Mouse (Mus musculus): ENCODE results near the gene Hist1h1b. TPM values are rescaled to one million over a fixed set of nuclear protein-coding genes. Genes with fewer than 3 reads are reported as not detected.
"Not testable (repeated sequence)": the region's sequence is repeated elsewhere in the genome, so short reads cannot be mapped to it uniquely, and the experiment has no call there.

Gene Hist1h1b
- polyA plus RNA-seq, 1 experiment from 2014 or later: 15.4 TPM

GRCm38 (mm10) chr13:21754294-21755001 lies 26.0 kb downstream of the Hist1h1b start:
- not testable (repeated sequence) for ATAC-seq (ENCODE audit: insufficient read depth, low FRiP score, low TSS enrichment); H3K9me3 ChIP-seq (ENCODE audit: control insufficient read depth, low read length); H3K4me1 ChIP-seq (ENCODE audit: control insufficient read depth, insufficient read depth, low read length); H3K36me3 ChIP-seq (ENCODE audit: control insufficient read depth, insufficient read depth, low read length); H3K27me3 ChIP-seq (ENCODE audit: control insufficient read depth, insufficient read depth, low read length)
- peak; percentile 46 for DNase-seq (ENCODE audit: low spot score)
- H3K4me3 ChIP-seq (ENCODE audit: low read depth, low read length): peak overlapping the region; percentile 38
- H3K4me2 ChIP-seq (ENCODE audit: low read depth): peak overlapping the region; percentile 70
- H3K27ac ChIP-seq (ENCODE audit: low read depth, low read length): peak overlapping the region; percentile 76
- WGBS: 2% methylated on average over 23 of the region's 26 CpGs
- peak overlapping the region; percentile 26 for H3K9ac ChIP-seq (ENCODE audit: low read length)

DNA sequence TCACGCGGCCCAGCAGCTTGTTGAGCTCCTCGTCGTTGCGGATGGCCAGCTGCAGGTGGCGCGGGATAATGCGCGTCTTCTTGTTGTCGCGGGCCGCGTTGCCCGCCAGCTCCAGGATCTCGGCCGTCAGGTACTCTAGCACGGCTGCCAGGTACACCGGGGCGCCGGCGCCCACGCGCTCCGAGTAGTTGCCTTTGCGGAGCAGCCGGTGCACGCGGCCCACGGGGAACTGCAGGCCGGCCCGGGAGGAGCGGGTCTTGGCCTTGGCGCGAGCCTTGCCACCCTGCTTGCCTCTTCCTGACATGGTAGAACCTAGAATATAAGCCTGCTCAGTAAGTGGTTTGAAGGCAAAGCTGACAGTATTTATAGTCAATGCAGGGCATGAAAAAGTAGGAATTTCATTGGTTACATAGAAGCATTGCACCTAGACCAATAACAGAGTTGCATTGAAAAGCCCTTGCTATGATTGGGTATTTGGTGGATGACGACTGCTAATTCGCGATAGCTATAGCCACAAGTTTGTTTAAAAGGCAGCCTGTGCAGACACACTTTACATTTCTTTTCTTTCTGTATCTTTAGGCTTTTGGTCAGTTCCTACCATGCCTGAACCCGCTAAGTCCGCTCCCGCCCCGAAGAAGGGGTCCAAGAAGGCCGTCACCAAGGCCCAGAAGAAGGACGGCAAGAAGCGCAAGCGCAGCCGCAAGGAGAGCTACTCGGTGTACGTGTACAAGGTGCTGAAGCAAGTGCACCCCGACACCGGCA lies 26.7 kb downstream of the Hist1h1b start, which contains the start of the genes Hist1h2ak and Hist1h2bn:
Hist1h2ak (minus strand) TSS at position 304 of the 762 bp plus-strand sequence.
Hist1h2bn (plus strand) TSS at position 600 of the 762 bp plus-strand sequence.
- not testable (repeated sequence) for H3K36me3 ChIP-seq (ENCODE audit: control insufficient read depth, insufficient read depth, low read length); H3K9me3 ChIP-seq (ENCODE audit: control insufficient read depth, low read length); H3K27me3 ChIP-seq (ENCODE audit: control insufficient read depth, insufficient read depth, low read length); H3K4me1 ChIP-seq (ENCODE audit: control insufficient read depth, insufficient read depth, low read length)
- Histone ChIP-seq H3K27ac (ENCODE audit: low read depth, low read length) (peak within 1 kb of the TSS; percentile 87), H3K9ac (ENCODE audit: low read length) (peak within 1 kb of the TSS; percentile 57), H3K4me2 (ENCODE audit: low read depth) (peak within 1 kb of the TSS; percentile 70), H3K4me3 (ENCODE audit: low read depth, low read length) (peak within 1 kb of the TSS; percentile 38)
- WGBS: 0% methylated on average over 26 of the region's 50 CpGs
- DNase-seq (ENCODE audit: low spot score) (peak; percentile 77), ATAC-seq (ENCODE audit: insufficient read depth, low FRiP score, low TSS enrichment) (peak; percentile 92)

GRCm38 (mm10) chr13:21753051-21753523 lies 27.3 kb downstream of the Hist1h1b start:
- 2% methylated on average over 10 of the region's 10 CpGs for WGBS

DNA sequence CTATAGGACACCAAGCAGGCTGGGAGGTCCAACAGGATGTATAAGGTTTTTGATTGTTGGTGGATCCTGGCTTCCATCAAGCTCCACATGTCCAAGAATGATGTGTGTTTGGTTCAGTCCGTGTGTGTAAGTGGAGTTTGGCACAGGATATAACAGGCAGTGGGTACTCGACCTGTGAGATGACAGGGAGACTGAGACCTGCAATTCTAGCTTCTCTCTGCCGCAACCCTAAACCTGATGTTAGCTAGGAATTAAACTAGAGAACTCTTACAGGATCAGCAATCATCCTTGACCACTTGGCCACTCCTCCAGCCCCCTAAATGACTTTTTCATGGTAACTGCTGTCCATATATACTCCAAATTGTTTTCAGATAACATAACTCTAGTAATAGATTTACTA lies 28.1 kb downstream of the Hist1h1b start:
- peak overlapping the region; percentile 69; the same call in 1 of the 2 replicates for H3K27ac ChIP-seq (ENCODE audit: low read depth, low read length)
- peak; percentile 18 for DNase-seq (ENCODE audit: low spot score)

More at GRCm38 (mm10) chr13:21753051-21753523, 27.3 kb downstream of the Hist1h1b start:
- Histone ChIP-seq H3K27ac (ENCODE audit: low read depth, low read length) (peak overlapping the region; percentile 87), H3K9me3 (ENCODE audit: control insufficient read depth, low read length) (no peaks in the 10 kb centered on the region), H3K27me3 (ENCODE audit: control insufficient read depth, insufficient read depth, low read length) (no peaks in the 10 kb centered on the region), H3K36me3 (ENCODE audit: control insufficient read depth, insufficient read depth, low read length) (no peaks in the 10 kb centered on the region), H3K4me3 (ENCODE audit: low read depth, low read length) (peak overlapping the region; percentile 38), H3K4me2 (ENCODE audit: low read depth) (peak overlapping the region; percentile 70), H3K9ac (ENCODE audit: low read length) (peak overlapping the region; percentile 57), H3K4me1 (ENCODE audit: control insufficient read depth, insufficient read depth, low read length) (peaks cover 9% of the 10 kb centered on the region; the same call in 1 of the 2 replicates)
- no peak for ATAC-seq (ENCODE audit: insufficient read depth, low FRiP score, low TSS enrichment)
- peak; percentile 18 for DNase-seq (ENCODE audit: low spot score)

GRCm38 (mm10) chr13:21751827-21752226 lies 28.6 kb downstream of the Hist1h1b start:
- H3K27ac ChIP-seq (ENCODE audit: low read depth, low read length): peak overlapping the region; percentile 69; the same call in 1 of the 2 replicates
- ATAC-seq (ENCODE audit: insufficient read depth, low FRiP score, low TSS enrichment) (no peak), DNase-seq (ENCODE audit: low spot score) (no peak)
- no peak overlapping the region for H3K4me3 ChIP-seq (ENCODE audit: low read depth, low read length)
- no peak overlapping the region for H3K4me2 ChIP-seq (ENCODE audit: low read depth)
- peaks cover 9% of the 10 kb centered on the region; the same call in 1 of the 2 replicates for H3K4me1 ChIP-seq (ENCODE audit: control insufficient read depth, insufficient read depth, low read length)
- no peak overlapping the region for H3K9ac ChIP-seq (ENCODE audit: low read length)
- H3K27me3 ChIP-seq (ENCODE audit: control insufficient read depth, insufficient read depth, low read length): no peaks in the 10 kb centered on the region
- H3K36me3 ChIP-seq (ENCODE audit: control insufficient read depth, insufficient read depth, low read length): no peaks in the 10 kb centered on the region
- WGBS: 76% methylated on average over 3 of the region's 3 CpGs
- no peaks in the 10 kb centered on the region for H3K9me3 ChIP-seq (ENCODE audit: control insufficient read depth, low read length)

More for the DNA sequence above, 28.1 kb downstream of the Hist1h1b start:
- WGBS: 53% methylated on average over 3 of the region's 3 CpGs
- no peak for ATAC-seq (ENCODE audit: insufficient read depth, low FRiP score, low TSS enrichment)
- Histone ChIP-seq H3K27me3 (ENCODE audit: control insufficient read depth, insufficient read depth, low read length) (no peaks in the 10 kb centered on the region), H3K4me2 (ENCODE audit: low read depth) (peak overlapping the region; percentile 70), H3K4me3 (ENCODE audit: low read depth, low read length) (no peak overlapping the region), H3K36me3 (ENCODE audit: control insufficient read depth, insufficient read depth, low read length) (no peaks in the 10 kb centered on the region), H3K9me3 (ENCODE audit: control insufficient read depth, low read length) (no peaks in the 10 kb centered on the region), H3K9ac (ENCODE audit: low read length) (no peak overlapping the region), H3K4me1 (ENCODE audit: control insufficient read depth, insufficient read depth, low read length) (peaks cover 9% of the 10 kb centered on the region; the same call in 1 of the 2 replicates)

GRCm38 (mm10) chr13:21751417-21751816 lies 29.0 kb downstream of the Hist1h1b start:
- Histone ChIP-seq H3K4me1 (ENCODE audit: control insufficient read depth, insufficient read depth, low read length) (peaks cover 9% of the 10 kb centered on the region; the same call in 1 of the 2 replicates), H3K36me3 (ENCODE audit: control insufficient read depth, insufficient read depth, low read length) (no peaks in the 10 kb centered on the region), H3K4me3 (ENCODE audit: low read depth, low read length) (no peak overlapping the region), H3K9me3 (ENCODE audit: control insufficient read depth, low read length) (no peaks in the 10 kb centered on the region), H3K9ac (ENCODE audit: low read length) (no peak overlapping the region), H3K4me2 (ENCODE audit: low read depth) (no peak overlapping the region), H3K27me3 (ENCODE audit: control insufficient read depth, insufficient read depth, low read length) (no peaks in the 10 kb centered on the region), H3K27ac (ENCODE audit: low read depth, low read length) (0 out of 2 replicates have a peak overlapping the region, but pooled peaks have one; percentile 14)
- DNase-seq (ENCODE audit: low spot score): no peak
- no peak for ATAC-seq (ENCODE audit: insufficient read depth, low FRiP score, low TSS enrichment)

DNA sequence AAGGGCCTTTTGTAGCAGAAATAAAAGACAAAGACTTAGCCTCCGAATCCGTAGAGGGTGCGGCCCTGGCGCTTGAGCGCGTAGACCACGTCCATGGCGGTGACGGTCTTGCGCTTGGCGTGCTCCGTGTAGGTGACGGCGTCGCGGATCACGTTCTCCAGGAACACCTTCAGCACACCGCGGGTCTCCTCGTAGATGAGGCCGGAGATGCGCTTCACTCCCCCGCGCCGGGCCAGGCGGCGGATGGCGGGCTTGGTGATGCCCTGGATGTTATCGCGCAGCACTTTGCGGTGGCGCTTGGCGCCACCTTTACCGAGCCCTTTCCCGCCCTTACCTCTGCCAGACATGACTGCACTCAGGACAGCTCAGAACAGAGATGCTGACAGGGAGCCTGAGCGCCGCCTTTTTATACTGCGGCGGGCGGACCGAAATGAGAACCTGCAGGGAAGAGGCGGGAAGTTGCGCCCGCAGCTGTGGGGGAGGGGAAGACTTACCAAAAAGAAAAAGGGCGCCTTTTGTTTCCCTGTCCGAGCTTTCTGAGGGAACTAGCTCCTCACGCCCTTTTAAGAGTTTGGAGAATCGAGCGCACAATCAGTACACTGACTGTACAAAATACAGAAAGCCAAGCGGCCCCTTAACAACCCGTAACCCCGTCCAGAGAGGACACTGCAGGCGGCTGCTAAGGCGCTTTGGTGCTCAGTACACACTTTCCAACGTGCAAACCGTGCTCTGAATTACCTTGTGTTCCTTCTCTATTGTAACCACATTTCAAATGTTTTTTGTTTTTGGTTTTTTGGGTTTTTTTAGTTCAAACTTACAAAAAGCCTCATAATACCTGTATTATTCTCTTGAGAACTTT lies 30.0 kb downstream of the Hist1h1b start, which contains the start of gene Hist1h4k:
Hist1h4k (minus strand) TSS at position 347 of the 859 bp plus-strand sequence.
- peak; percentile 84 for ATAC-seq (ENCODE audit: insufficient read depth, low FRiP score, low TSS enrichment)

More for the DNA sequence above, 30.0 kb downstream of the Hist1h1b start, which contains the start of gene Hist1h4k:
- under 1% methylated on average over 43 of the region's 56 CpGs for WGBS
- DNase-seq (ENCODE audit: low spot score): peak; percentile 95
- H3K9me3 ChIP-seq (ENCODE audit: control insufficient read depth, low read length); H3K36me3 ChIP-seq (ENCODE audit: control insufficient read depth, insufficient read depth, low read length); H3K4me1 ChIP-seq (ENCODE audit: control insufficient read depth, insufficient read depth, low read length); H3K27me3 ChIP-seq (ENCODE audit: control insufficient read depth, insufficient read depth, low read length): not testable (repeated sequence)
- peak within 1 kb of the TSS; percentile 96 for H3K27ac ChIP-seq (ENCODE audit: low read depth, low read length)
- peak within 1 kb of the TSS; percentile 59 for H3K4me3 ChIP-seq (ENCODE audit: low read depth, low read length)
- H3K9ac ChIP-seq (ENCODE audit: low read length): peak within 1 kb of the TSS; percentile 66
- H3K4me2 ChIP-seq (ENCODE audit: low read depth): peak within 1 kb of the TSS; percentile 80

Data from neural tube, embryonic 11.5 days (tissue).